Mouse (Mus musculus) neural tube, embryonic 15.5 days (tissue): Measurements from ENCODE around the gene Patj. TPM values are rescaled to one million over a fixed set of nuclear protein-coding genes. Genes with fewer than 3 reads are reported as not detected.
A peak's percentile ranks its signal among the peaks of the same experiment; 100 is the strongest.

Experiments used
- ATAC-seq: fragments of 200-750 bp; cut with Nextera tagmentation; 2 replicates; pipeline ENCODE4 v1.8.0; 2017; ENCODE audit warnings: mild to moderate bottlenecking, moderate TSS enrichment, moderate library complexity; ENCODE audit not compliant: low FRiP score
- H3K27ac ChIP-seq: fragments of 300-500 bp; sonication (generic); replicated peaks from 2 replicates; pipeline ENCODE4 v1.5.1; 2015; ENCODE audit warnings: mild to moderate bottlenecking, inconsistent platforms
- H3K27me3 ChIP-seq: fragments of 300-500 bp; sonication (generic); replicated peaks from 2 replicates; pipeline ENCODE4 v1.6.1; 2015; ENCODE audit warnings: inconsistent platforms
- H3K36me3 ChIP-seq: fragments of 300-500 bp; sonication (generic); 2 replicates; pipeline ENCODE4 v1.6.1; 2015; ENCODE audit warnings: inconsistent platforms
- H3K4me1 ChIP-seq: fragments of 300-500 bp; sonication (generic); 2 replicates; pipeline ENCODE4 v1.6.1; 2015; ENCODE audit warnings: inconsistent platforms
- H3K4me2 ChIP-seq: fragments of 300-500 bp; sonication (generic); 2 replicates; pipeline ENCODE4 v1.6.1; 2015; ENCODE audit warnings: inconsistent platforms, mild to moderate bottlenecking, moderate library complexity
- H3K4me3 ChIP-seq: fragments of 300-500 bp; sonication (generic); replicated peaks from 2 replicates; pipeline ENCODE4 v1.5.1; 2015; ENCODE audit warnings: mild to moderate bottlenecking, inconsistent platforms
- H3K9ac ChIP-seq: fragments of 300-500 bp; sonication (generic); replicated peaks from 2 replicates; pipeline ENCODE4 v1.6.1; 2015; ENCODE audit warnings: mild to moderate bottlenecking, inconsistent platforms
- H3K9me3 ChIP-seq: fragments of 300-500 bp; sonication (generic); replicated peaks from 2 replicates; pipeline ENCODE4 v1.6.1; 2016; ENCODE audit warnings: inconsistent platforms
- WGBS: fragments of 180-500 bp; shearing (Covaris S2); methylation state at CpG from one replicate; pipeline ENCODE4 v1.1.7; 2015; ENCODE audit warnings: mixed read lengths; 5-methylcytosine and 5-hydroxymethylcytosine counted together
- polyA plus RNA-seq: library from polyadenylated mRNA; unstranded; fragments of >200 nt; fragmentation: Nextera tagmentation; extraction: Ambion mirVana; gene quantifications from 2 replicates; pipeline ENCODE4 v1.2.1, GENCODE M21; 2015

Patj gene
- polyA plus RNA-seq = 7.1 and 8.8 TPM in 2 replicates

GRCm38 (mm10) chr4:98395690-98396437, at the start of gene Patj:
Gene Patj (plus strand): TSS chr4:98395785.
- peak within 1 kb of the TSS; percentile 88 for H3K27ac ChIP-seq
- peaks cover 8% of the 10 kb centered on the region for H3K4me1 ChIP-seq
- ATAC-seq = peak; percentile 90
- no peaks in the 10 kb centered on the region for H3K9me3 ChIP-seq
- no peaks in the 10 kb centered on the region for H3K27me3 ChIP-seq
- H3K9ac ChIP-seq = peak within 1 kb of the TSS; percentile 86
- H3K4me2 ChIP-seq = peak within 1 kb of the TSS; percentile 86
- H3K36me3 ChIP-seq = no peaks in the 10 kb centered on the region
- H3K4me3 ChIP-seq = peak within 1 kb of the TSS; percentile 64
- 1% methylated on average over 73 of the region's 73 CpGs for WGBS

DNA sequence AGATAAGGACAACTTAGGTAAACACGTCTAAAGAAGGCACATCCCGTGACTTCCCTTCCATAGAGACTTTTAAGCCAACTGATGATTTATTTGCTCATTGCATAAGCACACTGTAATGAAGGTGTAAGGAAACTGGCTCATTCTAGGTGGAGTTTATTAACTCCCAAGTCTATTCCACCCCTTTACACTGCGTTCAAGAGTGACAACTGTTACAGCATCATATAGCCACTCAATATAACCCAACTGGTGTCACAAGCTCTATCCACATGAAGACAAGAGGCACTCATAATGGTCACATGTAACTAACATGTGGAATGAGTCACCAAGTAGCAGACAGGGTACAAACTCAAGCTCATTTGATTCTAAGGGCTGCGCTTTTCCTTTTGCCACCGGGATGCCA, 47.0 kb upstream of the Patj start:
- no peak overlapping the region for H3K9ac ChIP-seq
- H3K4me3 ChIP-seq = no peak overlapping the region
- ATAC-seq = peak; percentile 58; the same call in 1 of the 2 replicates
- H3K4me2 ChIP-seq = no peak overlapping the region
- H3K27ac ChIP-seq = no peak overlapping the region
- H3K27me3 ChIP-seq = no peaks in the 10 kb centered on the region
- 0 out of 2 replicates have a peak, but pooled peaks cover 6% of the 10 kb centered on the region for H3K4me1 ChIP-seq
- 83% methylated on average over 5 of the region's 5 CpGs for WGBS
- peaks cover 4% of the 10 kb centered on the region; the same call in 1 of the 2 replicates for H3K36me3 ChIP-seq
- no peaks in the 10 kb centered on the region for H3K9me3 ChIP-seq

GRCm38 (mm10) chr4:98358034-98358809, 37.4 kb upstream of the Patj start:
- no peaks in the 10 kb centered on the region for H3K27me3 ChIP-seq
- H3K36me3 ChIP-seq = peaks cover 23% of the 10 kb centered on the region
- H3K27ac ChIP-seq = no peak overlapping the region
- no peak overlapping the region for H3K4me3 ChIP-seq
- H3K4me2 ChIP-seq = no peak overlapping the region
- no peaks in the 10 kb centered on the region for H3K4me1 ChIP-seq
- no peak for ATAC-seq
- H3K9me3 ChIP-seq = no peaks in the 10 kb centered on the region
- 83% methylated on average over 9 of the region's 9 CpGs for WGBS
- no peak overlapping the region for H3K9ac ChIP-seq

GRCm38 (mm10) chr4:98375401-98375800, 20.2 kb upstream of the Patj start:
- Histone ChIP-seq H3K4me2 (no peak overlapping the region), H3K4me3 (no peak overlapping the region), H3K9me3 (no peaks in the 10 kb centered on the region), H3K4me1 (no peaks in the 10 kb centered on the region), H3K36me3 (peaks cover 9% of the 10 kb centered on the region), H3K27ac (no peak overlapping the region), H3K27me3 (no peaks in the 10 kb centered on the region), H3K9ac (no peak overlapping the region)
- ATAC-seq = no peak
- 66% methylated on average over 4 of the region's 4 CpGs for WGBS

GRCm38 (mm10) chr4:98376943-98377342, 18.6 kb upstream of the Patj start:
- Histone ChIP-seq H3K27me3 (no peaks in the 10 kb centered on the region), H3K4me2 (no peak overlapping the region), H3K9me3 (no peaks in the 10 kb centered on the region), H3K4me3 (no peak overlapping the region), H3K4me1 (peaks cover 9% of the 10 kb centered on the region), H3K27ac (no peak overlapping the region), H3K36me3 (peaks cover 9% of the 10 kb centered on the region), H3K9ac (no peak overlapping the region)
- 95% methylated on average over 2 of the region's 2 CpGs for WGBS
- ATAC-seq = no peak

DNA sequence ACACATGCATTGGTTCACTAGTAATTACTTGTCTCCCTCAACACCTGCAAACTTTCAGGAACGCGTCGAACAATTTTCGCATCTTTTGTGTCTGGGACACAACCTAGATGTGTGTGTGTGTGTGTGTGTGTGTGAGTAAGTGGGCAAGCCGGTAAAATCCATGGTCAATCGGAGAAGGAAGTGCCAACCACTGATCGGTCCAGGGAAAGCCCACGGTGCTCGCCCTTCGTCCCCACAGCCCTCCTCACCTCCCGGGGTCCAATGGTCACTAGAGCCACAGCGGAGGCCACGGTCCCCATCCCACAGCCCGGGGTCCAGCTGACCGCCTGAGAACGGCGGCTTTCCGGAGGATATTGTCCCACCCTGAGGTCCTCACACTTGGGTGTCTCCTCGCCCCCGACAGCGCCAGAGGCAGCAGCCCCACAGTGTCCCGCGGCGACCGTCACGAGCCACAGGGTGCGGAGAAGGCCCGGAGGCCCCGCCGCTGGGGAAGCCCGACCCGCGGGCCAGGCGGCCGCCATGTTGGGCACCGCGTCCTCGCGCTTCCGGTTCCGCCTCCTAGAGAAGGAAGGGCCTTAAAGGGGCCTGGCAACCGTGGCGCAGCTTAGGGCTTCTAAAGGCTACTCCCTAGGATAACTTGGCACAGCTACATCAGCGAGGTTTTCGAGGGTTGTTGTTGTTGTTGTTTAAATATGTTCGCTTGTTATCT, 12.7 kb upstream of the Patj start, which contains the start of gene Tm2d1:
Gene Tm2d1, minus strand, starts transcription at position 591 of the 709 bp plus-strand sequence.
- H3K4me2 ChIP-seq = peak within 1 kb of the TSS; percentile 58
- peak within 1 kb of the TSS; percentile 69; the same call in 1 of the 2 replicates for H3K27ac ChIP-seq
- ATAC-seq = peak; percentile 97
- peak within 1 kb of the TSS; percentile 68 for H3K4me3 ChIP-seq
- peaks cover 9% of the 10 kb centered on the region for H3K36me3 ChIP-seq
- H3K9ac ChIP-seq = peak within 1 kb of the TSS; percentile 88
- under 1% methylated on average over 46 of the region's 46 CpGs for WGBS
- H3K4me1 ChIP-seq = peaks cover 13% of the 10 kb centered on the region
- no peaks in the 10 kb centered on the region for H3K27me3 ChIP-seq
- H3K9me3 ChIP-seq = no peaks in the 10 kb centered on the region

DNA sequence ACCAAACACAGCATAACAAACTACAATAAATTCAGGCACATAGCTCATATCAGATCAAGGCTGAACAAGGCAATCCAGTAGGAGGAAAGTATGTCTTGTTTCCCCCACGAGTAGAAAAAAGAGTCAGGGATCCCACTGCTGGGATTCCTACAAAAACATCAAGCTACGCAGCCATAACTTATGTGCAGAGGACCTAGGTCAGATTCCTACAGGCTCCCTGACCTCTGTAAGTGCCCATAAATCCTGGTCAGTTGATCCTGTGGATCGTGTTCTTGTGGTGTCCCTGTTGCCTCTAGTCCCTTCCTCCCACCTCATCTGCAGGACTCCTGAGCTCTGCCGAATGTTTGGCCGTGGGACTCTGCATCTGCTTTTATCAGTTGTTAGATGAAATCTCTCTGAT, 10.5 kb upstream of the Patj start:
- Histone ChIP-seq H3K9me3 (no peaks in the 10 kb centered on the region), H3K36me3 (no peaks in the 10 kb centered on the region), H3K4me2 (no peak overlapping the region), H3K27me3 (no peaks in the 10 kb centered on the region), H3K9ac (no peak overlapping the region), H3K4me1 (peaks cover 13% of the 10 kb centered on the region), H3K4me3 (no peak overlapping the region), H3K27ac (no peak overlapping the region)
- ATAC-seq = no peak
- WGBS = 67% methylated on average over 5 of the region's 5 CpGs

DNA sequence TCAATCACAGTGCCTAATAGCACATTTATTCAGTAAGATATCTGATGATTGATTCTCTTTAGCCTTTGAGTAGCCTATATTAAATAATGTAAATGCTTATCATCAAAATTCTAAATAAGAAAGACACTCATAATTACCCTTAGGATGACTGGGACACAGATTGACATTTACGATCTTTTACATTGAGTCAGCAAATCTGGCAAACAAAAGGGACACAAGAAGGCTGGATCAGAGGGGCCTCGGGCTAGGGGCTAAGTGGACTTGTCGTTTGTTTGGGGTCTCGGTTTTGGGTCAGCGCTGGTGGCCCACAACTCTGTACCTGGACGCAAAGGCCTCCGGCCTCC, 267 bp upstream of the Patj start:
- H3K36me3 ChIP-seq = no peaks in the 10 kb centered on the region
- H3K27me3 ChIP-seq = no peaks in the 10 kb centered on the region

DNA sequence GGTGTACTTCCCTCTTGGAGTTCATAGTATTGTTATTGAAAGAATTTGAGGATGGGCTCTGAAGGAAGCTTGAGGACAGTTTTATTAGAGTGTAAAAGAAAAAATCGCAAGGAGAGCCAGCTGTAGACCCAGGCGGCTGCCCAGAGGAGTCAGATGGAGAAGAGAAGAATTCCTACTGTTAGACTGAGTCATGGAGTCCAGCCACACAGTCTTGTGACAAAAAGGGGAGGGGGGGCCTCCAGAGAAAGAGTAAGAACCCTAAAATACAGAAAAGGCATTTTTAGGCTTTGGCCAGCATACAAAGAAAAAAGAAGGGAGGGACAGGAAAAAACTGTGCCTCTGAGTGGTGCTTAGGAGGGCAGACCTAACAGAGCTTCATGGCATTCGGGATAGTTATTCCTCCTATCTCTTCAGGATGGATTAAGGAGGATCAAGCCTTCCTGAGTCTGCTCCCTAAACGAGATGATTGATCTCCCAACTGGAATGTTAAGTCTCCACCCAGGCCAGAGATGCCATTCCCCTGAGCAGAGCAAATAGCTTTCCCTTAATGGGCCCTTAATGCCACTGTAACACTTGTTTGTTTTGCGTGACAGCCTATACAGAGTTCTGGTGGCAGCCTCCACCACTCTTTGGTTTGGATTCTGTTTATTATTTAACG, 5.5 kb downstream of the Patj start:
- no peak for ATAC-seq
- Histone ChIP-seq H3K9ac (no peak overlapping the region), H3K27me3 (no peaks in the 10 kb centered on the region), H3K9me3 (no peaks in the 10 kb centered on the region), H3K4me3 (no peak overlapping the region), H3K4me1 (peaks cover 5% of the 10 kb centered on the region), H3K4me2 (no peak overlapping the region), H3K27ac (no peak overlapping the region), H3K36me3 (no peaks in the 10 kb centered on the region)
- WGBS = 36% methylated on average over 6 of the region's 6 CpGs

More for the DNA sequence above, 267 bp upstream of the Patj start:
- Histone ChIP-seq H3K27ac (peak overlapping the region; percentile 88), H3K4me2 (peak overlapping the region; percentile 86), H3K9me3 (no peaks in the 10 kb centered on the region), H3K4me3 (peak overlapping the region; percentile 64), H3K4me1 (peaks cover 8% of the 10 kb centered on the region), H3K9ac (peak overlapping the region; percentile 86)
- 4% methylated on average over 7 of the region's 7 CpGs for WGBS
- no peak for ATAC-seq

DNA sequence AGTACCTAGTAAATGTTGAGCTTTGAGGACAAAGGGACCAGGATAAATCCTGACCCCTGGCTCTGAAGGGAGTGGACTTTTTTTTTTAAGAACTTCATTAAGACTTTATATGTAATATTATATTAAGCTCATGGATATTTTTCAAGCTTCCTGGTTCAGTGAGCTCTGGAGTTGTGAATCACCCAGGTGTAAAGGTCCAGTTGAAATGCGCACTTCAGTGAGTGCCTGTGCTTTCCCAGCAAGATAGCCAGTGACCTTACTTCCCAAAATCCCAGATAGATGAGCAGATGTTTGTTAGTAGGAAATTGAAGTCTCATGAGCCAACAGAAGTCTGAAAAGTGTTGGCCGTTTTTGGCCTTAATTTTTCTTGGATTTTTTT, 6.0 kb downstream of the Patj start:
- H3K9me3 ChIP-seq = no peaks in the 10 kb centered on the region
- no peak overlapping the region for H3K4me2 ChIP-seq
- H3K27me3 ChIP-seq = no peaks in the 10 kb centered on the region
- no peak for ATAC-seq
- H3K36me3 ChIP-seq = no peaks in the 10 kb centered on the region
- WGBS = 81% methylated on average over 2 of the region's 2 CpGs
- H3K4me1 ChIP-seq = peaks cover under 1% of the 10 kb centered on the region
- H3K27ac ChIP-seq = no peak overlapping the region
- H3K9ac ChIP-seq = no peak overlapping the region
- H3K4me3 ChIP-seq = no peak overlapping the region

DNA sequence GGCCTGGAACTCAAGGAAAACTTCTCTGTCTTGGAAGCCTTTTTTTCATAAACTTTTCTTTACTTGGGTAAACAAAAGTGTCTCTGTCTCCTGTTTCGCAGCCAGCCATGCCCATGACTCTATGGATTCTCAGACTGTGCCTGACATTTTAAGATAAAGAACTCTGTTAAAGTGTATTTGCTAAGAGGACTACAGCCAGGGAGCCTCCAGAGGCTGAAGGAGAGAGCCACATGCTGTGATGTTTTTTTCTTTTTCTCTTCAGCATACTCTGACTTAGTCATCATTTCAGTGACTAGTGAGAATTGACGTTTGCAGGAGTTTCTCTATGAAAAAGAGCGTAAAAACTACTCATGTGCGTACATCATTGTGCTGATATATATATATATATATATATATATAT, 7.9 kb downstream of the Patj start:
- Histone ChIP-seq H3K4me3 (no peak overlapping the region), H3K27me3 (no peaks in the 10 kb centered on the region), H3K4me2 (no peak overlapping the region), H3K36me3 (no peaks in the 10 kb centered on the region), H3K9ac (no peak overlapping the region), H3K9me3 (no peaks in the 10 kb centered on the region), H3K4me1 (no peaks in the 10 kb centered on the region), H3K27ac (no peak overlapping the region)
- no peak for ATAC-seq
- WGBS = 69% methylated on average over 4 of the region's 4 CpGs
